Mouse (Mus musculus): Measurements from ENCODE around the gene Gm49388. TPM values are rescaled to one million over a fixed set of nuclear protein-coding genes. Genes with fewer than 3 reads are reported as not detected.

The Gm49388 gene
- total and polyA plus RNA-seq, 2 experiments from 2014 or later = not detected

GRCm38 (mm10) chr7:127849973-127850875 is 64.8 kb downstream of the Gm49388 start:
- H3K36me3 ChIP-seq (ENCODE audit: insufficient read depth, low read length) = peaks cover 13% of the 10 kb centered on the region
- no peak for DNase-seq (ENCODE audit: low spot score)
- no peaks in the 10 kb centered on the region for H3K9me3 ChIP-seq (ENCODE audit: low read length)
- H3K27me3 ChIP-seq (ENCODE audit: insufficient read depth, low read length) = no peaks in the 10 kb centered on the region
- no peak overlapping the region for H3K4me2 ChIP-seq (ENCODE audit: low read depth, low read length, poor library complexity, severe bottlenecking)
- no peak overlapping the region for H3K9ac ChIP-seq (replicated peaks; ENCODE audit: low read length, poor library complexity, severe bottlenecking)
- TF ChIP-seq CTCF (IDR thresholded peaks at IDR 0.05) = no peak
- ATAC-seq (ENCODE audit: low FRiP score) = no peak
- 69% methylated on average over 6 of the region's 6 CpGs for WGBS
- H3K4me3 ChIP-seq (ENCODE audit: low read depth, low read length) = no peak overlapping the region
- no peaks in the 10 kb centered on the region for H3K4me1 ChIP-seq (ENCODE audit: insufficient read depth, low read length)
- H3K27ac ChIP-seq (ENCODE audit: low read depth, low read length) = no peak overlapping the region

- no peak for DNase-seq (ENCODE audit: low spot score)
- Histone ChIP-seq H3K27ac (ENCODE audit: low read depth, low read length) (no peak overlapping the region), H3K9ac (replicated peaks; ENCODE audit: low read length, poor library complexity, severe bottlenecking) (no peak overlapping the region), H3K4me2 (ENCODE audit: low read depth, low read length, poor library complexity, severe bottlenecking) (no peak overlapping the region), H3K27me3 (ENCODE audit: insufficient read depth, low read length) (no peaks in the 10 kb centered on the region), H3K9me3 (ENCODE audit: low read length) (no peaks in the 10 kb centered on the region), H3K36me3 (ENCODE audit: insufficient read depth, low read length) (peaks cover 13% of the 10 kb centered on the region), H3K4me3 (ENCODE audit: low read depth, low read length) (no peak overlapping the region), H3K4me1 (ENCODE audit: insufficient read depth, low read length) (no peaks in the 10 kb centered on the region)
- WGBS = 72% methylated on average over 5 of the region's 5 CpGs
- ATAC-seq (ENCODE audit: low FRiP score) = no peak
- TF ChIP-seq CTCF (IDR thresholded peaks at IDR 0.05) = no peak
These were observed 65.5 kb downstream of the Gm49388 start for GRCm38 (mm10) chr7:127850906-127851305.

Other genes with a start within 250 kb of the Gm49388 start
- 1.9 and 2.7 TPM in 2 replicates for gene Tmem265, start 224.2 kb upstream of the Gm49388 start, total RNA-seq (2014; rRNA removed)
- 8.7 and 9.7 TPM in 2 replicates for gene Tmem265, start 224.2 kb upstream of the Gm49388 start, polyA plus RNA-seq (2015; fragmentation: Nextera tagmentation; extraction: Ambion mirVana)
- 54.0 and 60.9 TPM in 2 replicates for gene Phkg2, start 212.3 kb upstream of the Gm49388 start, total RNA-seq (2014; rRNA removed)
- 62.5 and 64.7 TPM in 2 replicates for gene Phkg2, start 212.3 kb upstream of the Gm49388 start, polyA plus RNA-seq (2015; fragmentation: Nextera tagmentation; extraction: Ambion mirVana)
- gene Ccdc189, start 197.0 kb upstream of the Gm49388 start, total RNA-seq (2014; rRNA removed) = 6.7 and 8.1 TPM in 2 replicates
- gene Ccdc189, start 197.0 kb upstream of the Gm49388 start, polyA plus RNA-seq (2015; fragmentation: Nextera tagmentation; extraction: Ambion mirVana) = 11.8 and 13.5 TPM in 2 replicates
- gene Rnf40, start 196.8 kb upstream of the Gm49388 start, total RNA-seq (2014; rRNA removed) = 34.5 and 42.9 TPM in 2 replicates
- gene Rnf40, start 196.8 kb upstream of the Gm49388 start, polyA plus RNA-seq (2015; fragmentation: Nextera tagmentation; extraction: Ambion mirVana) = 38.1 and 40.9 TPM in 2 replicates
- 36.1 and 42.6 TPM in 2 replicates for gene Zfp629, start 169.8 kb upstream of the Gm49388 start, total RNA-seq (2014; rRNA removed)
- 15.1 and 15.5 TPM in 2 replicates for gene Zfp629, start 169.8 kb upstream of the Gm49388 start, polyA plus RNA-seq (2015; fragmentation: Nextera tagmentation; extraction: Ambion mirVana)
- gene Bcl7c, start 76.7 kb upstream of the Gm49388 start, total RNA-seq (2014; rRNA removed) = 115 and 131 TPM in 2 replicates
- 41.3 and 49.2 TPM in 2 replicates for gene Bcl7c, start 76.7 kb upstream of the Gm49388 start, polyA plus RNA-seq (2015; fragmentation: Nextera tagmentation; extraction: Ambion mirVana)
- gene Ctf1, start 72.9 kb upstream of the Gm49388 start, total RNA-seq (2014; rRNA removed) = 5.5 and 5.6 TPM in 2 replicates
- gene Ctf1, start 72.9 kb upstream of the Gm49388 start, polyA plus RNA-seq (2015; fragmentation: Nextera tagmentation; extraction: Ambion mirVana) = 3.2 and 3.8 TPM in 2 replicates
- not detected in 2 replicates for gene Ctf2, start 53.4 kb upstream of the Gm49388 start, total RNA-seq (2014; rRNA removed)
- gene Ctf2, start 53.4 kb upstream of the Gm49388 start, polyA plus RNA-seq (2015; fragmentation: Nextera tagmentation; extraction: Ambion mirVana) = not detected in 2 replicates
- 207 and 221 TPM in 2 replicates for gene Fbxl19, start 41.1 kb upstream of the Gm49388 start, total RNA-seq (2014; rRNA removed)
- gene Fbxl19, start 41.1 kb upstream of the Gm49388 start, polyA plus RNA-seq (2015; fragmentation: Nextera tagmentation; extraction: Ambion mirVana) = 5.9 and 8.3 TPM in 2 replicates
- gene Orai3, start 15.8 kb upstream of the Gm49388 start, total RNA-seq (2014; rRNA removed) = 14.8 and 17.6 TPM in 2 replicates
- gene Orai3, start 15.8 kb upstream of the Gm49388 start, polyA plus RNA-seq (2015; fragmentation: Nextera tagmentation; extraction: Ambion mirVana) = 9.9 and 10.0 TPM in 2 replicates
- gene Setd1a, start 8.9 kb upstream of the Gm49388 start, total RNA-seq (2014; rRNA removed) = 18.0 and 19.8 TPM in 2 replicates
- gene Setd1a, start 8.9 kb upstream of the Gm49388 start, polyA plus RNA-seq (2015; fragmentation: Nextera tagmentation; extraction: Ambion mirVana) = 12.7 and 16.4 TPM in 2 replicates
- gene Hsd3b7, start 15.0 kb downstream of the Gm49388 start, total RNA-seq (2014; rRNA removed) = 7.1 and 12.8 TPM in 2 replicates
- 8.6 and 11.3 TPM in 2 replicates for gene Hsd3b7, start 15.0 kb downstream of the Gm49388 start, polyA plus RNA-seq (2015; fragmentation: Nextera tagmentation; extraction: Ambion mirVana)
- gene Stx4a, start 38.7 kb downstream of the Gm49388 start, total RNA-seq (2014; rRNA removed) = 6.7 and 7.1 TPM in 2 replicates
- gene Stx4a, start 38.7 kb downstream of the Gm49388 start, polyA plus RNA-seq (2015; fragmentation: Nextera tagmentation; extraction: Ambion mirVana) = 20.0 and 20.7 TPM in 2 replicates
- 83.6 and 88.9 TPM in 2 replicates for gene Stx1b, start 38.9 kb downstream of the Gm49388 start, total RNA-seq (2014; rRNA removed)
- 83.9 and 87.1 TPM in 2 replicates for gene Stx1b, start 38.9 kb downstream of the Gm49388 start, polyA plus RNA-seq (2015; fragmentation: Nextera tagmentation; extraction: Ambion mirVana)
- 32.3 and 33.8 TPM in 2 replicates for gene Zfp646, start 90.6 kb downstream of the Gm49388 start, total RNA-seq (2014; rRNA removed)
- gene Zfp646, start 90.6 kb downstream of the Gm49388 start, polyA plus RNA-seq (2015; fragmentation: Nextera tagmentation; extraction: Ambion mirVana) = 3.8 and 4.2 TPM in 2 replicates
- 27.8 and 31.0 TPM in 2 replicates for gene Zfp668, start 91.2 kb downstream of the Gm49388 start, total RNA-seq (2014; rRNA removed)
- gene Zfp668, start 91.2 kb downstream of the Gm49388 start, polyA plus RNA-seq (2015; fragmentation: Nextera tagmentation; extraction: Ambion mirVana) = 26.0 and 29.7 TPM in 2 replicates
- gene Prss53, start 105.4 kb downstream of the Gm49388 start, total RNA-seq (2014; rRNA removed) = 0.55 and 1.0 TPM in 2 replicates
- gene Prss53, start 105.4 kb downstream of the Gm49388 start, polyA plus RNA-seq (2015; fragmentation: Nextera tagmentation; extraction: Ambion mirVana) = 0.77 and 0.82 TPM in 2 replicates
- gene Gm21974, start 109.8 kb downstream of the Gm49388 start, total RNA-seq (2014; rRNA removed) = 0.16 TPM in 1 of 2 replicates, not detected in the other
- gene Gm21974, start 109.8 kb downstream of the Gm49388 start, polyA plus RNA-seq (2015; fragmentation: Nextera tagmentation; extraction: Ambion mirVana) = not detected in 2 replicates
- 22.7 and 30.3 TPM in 2 replicates for gene Vkorc1, start 110.0 kb downstream of the Gm49388 start, total RNA-seq (2014; rRNA removed)
- gene Vkorc1, start 110.0 kb downstream of the Gm49388 start, polyA plus RNA-seq (2015; fragmentation: Nextera tagmentation; extraction: Ambion mirVana) = 61.2 and 62.8 TPM in 2 replicates
- gene Bckdk, start 118.5 kb downstream of the Gm49388 start, total RNA-seq (2014; rRNA removed) = 47.8 and 77.7 TPM in 2 replicates
- gene Bckdk, start 118.5 kb downstream of the Gm49388 start, polyA plus RNA-seq (2015; fragmentation: Nextera tagmentation; extraction: Ambion mirVana) = 52.7 and 63.7 TPM in 2 replicates
- gene Kat8, start 126.9 kb downstream of the Gm49388 start, total RNA-seq (2014; rRNA removed) = 28.1 and 33.7 TPM in 2 replicates
- gene Kat8, start 126.9 kb downstream of the Gm49388 start, polyA plus RNA-seq (2015; fragmentation: Nextera tagmentation; extraction: Ambion mirVana) = 34.8 TPM in 2 replicates
- 0.90 and 2.7 TPM in 2 replicates for gene Prss8, start 144.5 kb downstream of the Gm49388 start, total RNA-seq (2014; rRNA removed)
- 0.37 and 0.69 TPM in 2 replicates for gene Prss8, start 144.5 kb downstream of the Gm49388 start, polyA plus RNA-seq (2015; fragmentation: Nextera tagmentation; extraction: Ambion mirVana)
- gene Prss36, start 161.1 kb downstream of the Gm49388 start, total RNA-seq (2014; rRNA removed) = 6.1 and 20.1 TPM in 2 replicates
- 13.3 and 15.5 TPM in 2 replicates for gene Prss36, start 161.1 kb downstream of the Gm49388 start, polyA plus RNA-seq (2015; fragmentation: Nextera tagmentation; extraction: Ambion mirVana)
- gene Fus, start 181.8 kb downstream of the Gm49388 start, total RNA-seq (2014; rRNA removed) = 29.3 and 41.9 TPM in 2 replicates
- 207 and 244 TPM in 2 replicates for gene Fus, start 181.8 kb downstream of the Gm49388 start, polyA plus RNA-seq (2015; fragmentation: Nextera tagmentation; extraction: Ambion mirVana)
- gene Pycard, start 208.3 kb downstream of the Gm49388 start, total RNA-seq (2014; rRNA removed) = 4.3 and 6.6 TPM in 2 replicates
- 7.8 and 10.8 TPM in 2 replicates for gene Pycard, start 208.3 kb downstream of the Gm49388 start, polyA plus RNA-seq (2015; fragmentation: Nextera tagmentation; extraction: Ambion mirVana)
- gene Trim72, start 218.3 kb downstream of the Gm49388 start, total RNA-seq (2014; rRNA removed) = 0.19 and 0.77 TPM in 2 replicates
- not detected in 2 replicates for gene Trim72, start 218.3 kb downstream of the Gm49388 start, polyA plus RNA-seq (2015; fragmentation: Nextera tagmentation; extraction: Ambion mirVana)

Measured in midbrain, postnatal 0 days (tissue).